In the genomic region with DNA sequence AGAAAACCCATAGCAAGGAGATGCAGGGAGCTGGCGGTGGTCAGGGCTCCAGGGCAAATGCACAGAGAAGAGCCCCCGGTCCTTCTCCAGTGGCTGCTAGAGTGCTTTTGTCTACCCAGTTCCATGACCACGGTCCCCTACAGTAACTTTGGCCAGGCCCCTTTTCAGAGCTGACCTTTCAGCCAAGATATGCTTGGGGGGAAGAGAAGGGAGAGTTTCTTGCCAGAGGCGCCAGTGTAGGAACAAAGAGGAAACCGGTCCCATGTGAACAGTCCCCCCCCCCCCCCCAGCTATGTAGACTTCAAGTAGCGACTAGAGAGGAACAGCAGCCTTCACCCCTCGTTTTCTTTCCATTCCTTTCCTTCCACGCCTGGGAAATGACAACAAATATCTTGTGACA, we compare ENCODE assay signal across 7 mouse cellular contexts. TPM values are rescaled to one million over a fixed set of nuclear protein-coding genes. Genes with fewer than 3 reads are reported as not detected.
DNase-seq lines count a peak whose midpoint lies in the region; ATAC-seq lines count a peak whose summit lies in the region.

No protein-coding gene starts in this region.

- intact Hi-C loops in left cerebral cortex, postnatal 4 days (cut with DNase I): no loop called here

- 5% methylated on average over 8 of the region's 8 CpGs for WGBS in forebrain, embryonic 10.5 days
- 13% methylated on average over 8 of the region's 8 CpGs for WGBS in intestine, embryonic 14.5 days
- 10% methylated on average over 8 of the region's 8 CpGs for WGBS in midbrain, embryonic 13.5 days

- peak overlapping the region; percentile 67; the same call in 1 of the 2 replicates for H3K27ac ChIP-seq in forebrain, embryonic 10.5 days
- H3K27ac ChIP-seq in intestine, embryonic 14.5 days (ENCODE audit: low read depth): no peak overlapping the region
- H3K27ac ChIP-seq in midbrain, embryonic 13.5 days: no peak overlapping the region

- H3K9ac ChIP-seq in intestine, embryonic 14.5 days (ENCODE audit: low read length): no peak overlapping the region
- 0 out of 2 replicates have a peak overlapping the region, but pooled peaks have one; percentile 16 for H3K9ac ChIP-seq in midbrain, embryonic 13.5 days (replicated peaks)

- ATAC-seq in intestine, embryonic 14.5 days (replicated peaks; ENCODE audit: low FRiP score, low TSS enrichment, low read depth): no peak
- ATAC-seq in midbrain, embryonic 13.5 days: no peak
- ATAC-seq in megakaryocyte progenitor cell, adult 5-6 weeks (replicated peaks; ENCODE audit: poor library complexity): no peak

- H3K4me1 ChIP-seq in forebrain, embryonic 10.5 days: peaks cover 37% of the 10 kb centered on the region
- peaks cover 2% of the 10 kb centered on the region; the same call in 1 of the 2 replicates for H3K4me1 ChIP-seq in intestine, embryonic 14.5 days (replicated peaks; ENCODE audit: control insufficient read depth, insufficient read depth, low read length)
- peaks cover 18% of the 10 kb centered on the region for H3K4me1 ChIP-seq in midbrain, embryonic 13.5 days (replicated peaks)

- no peaks in the 10 kb centered on the region for H3K36me3 ChIP-seq in forebrain, embryonic 10.5 days (replicated peaks)
- no peaks in the 10 kb centered on the region for H3K36me3 ChIP-seq in intestine, embryonic 14.5 days (ENCODE audit: control insufficient read depth, insufficient read depth, low read length)
- no peaks in the 10 kb centered on the region for H3K36me3 ChIP-seq in midbrain, embryonic 13.5 days

- peak overlapping the region; percentile 77 for H3K4me3 ChIP-seq in forebrain, embryonic 10.5 days
- peak overlapping the region; percentile 49 for H3K4me3 ChIP-seq in intestine, embryonic 14.5 days (ENCODE audit: low read depth, low read length)
- H3K4me3 ChIP-seq in midbrain, embryonic 13.5 days (replicated peaks): peak overlapping the region; percentile 72

- DNase-seq in embryo, embryonic 11 days: peak; percentile 20
- DNase-seq in forebrain, embryonic 10.5 days (ENCODE audit: extremely low spot score, low spot score): no peak
- no peak for DNase-seq in intestine, embryonic 14.5 days (ENCODE audit: low spot score)
- DNase-seq in adrenal gland, postnatal 10 days: no peak
- no peak for DNase-seq in left cerebral cortex, postnatal 4 days

- peak overlapping the region; percentile 75 for H3K4me2 ChIP-seq in intestine, embryonic 14.5 days (ENCODE audit: low read length)
- peak overlapping the region; percentile 99 for H3K4me2 ChIP-seq in midbrain, embryonic 13.5 days (replicated peaks)

- H3K9me3 ChIP-seq in forebrain, embryonic 10.5 days: no peaks in the 10 kb centered on the region; the same call in 1 of the 2 replicates
- no peaks in the 10 kb centered on the region for H3K9me3 ChIP-seq in intestine, embryonic 14.5 days (ENCODE audit: control insufficient read depth, low read length)
- H3K9me3 ChIP-seq in midbrain, embryonic 13.5 days: 0 out of 2 replicates have a peak, but pooled peaks cover 3% of the 10 kb centered on the region

- H3K27me3 ChIP-seq in forebrain, embryonic 10.5 days (ENCODE audit: poor library complexity, severe bottlenecking): peaks cover 91% of the 10 kb centered on the region
- peaks cover 51% of the 10 kb centered on the region for H3K27me3 ChIP-seq in intestine, embryonic 14.5 days (replicated peaks; ENCODE audit: control insufficient read depth, insufficient read depth, low read length)
- H3K27me3 ChIP-seq in midbrain, embryonic 13.5 days: peaks cover 77% of the 10 kb centered on the region

RNA-seq across cellular contexts. Expression of a gene that starts 0.8 kb away (rescaled TPM):
- polyA plus RNA-seq in forebrain, embryonic 10.5 days (2016; fragmentation: Nextera tagmentation; extraction: Ambion mirVana): 24.3 and 25.9 TPM in 2 replicates
- polyA plus RNA-seq in intestine, embryonic 14.5 days (2014; fragmentation: Nextera tagmentation; extraction: Ambion mirVana): 30.0 and 32.2 TPM in 2 replicates
- polyA plus RNA-seq in midbrain, embryonic 13.5 days (2015; fragmentation: Nextera tagmentation; extraction: Ambion mirVana): 19.4 and 22.1 TPM in 2 replicates
- total RNA-seq in adrenal gland, postnatal 10 days (2021): 100 to 1,000 TPM in 1 of 2 experiments, 10 to 100 TPM in 1; 93.4 to 107 TPM
- 0.02 and 0.10 TPM in 2 replicates for total RNA-seq in megakaryocyte progenitor cell, adult 5-6 weeks (2015)
- total RNA-seq in megakaryocyte progenitor cell, adult 5-6 weeks (2017): not detected in 2 replicates
- 10 to 100 TPM; 27.7 to 28.4 TPM for total RNA-seq in left cerebral cortex, postnatal 4 days (2021)

Comparison
In these comparisons a context has a peak if more than half of its experiments do, and no peak if none do; other contexts are left out.
1. RNA of a gene that starts 0.8 kb away (total RNA-seq): 93.4 to 107 TPM in adrenal gland, postnatal 10 days and 27.7 to 28.4 TPM in left cerebral cortex, postnatal 4 days; 0.02 to 0.10 TPM in megakaryocyte progenitor cell, adult 5-6 weeks; every median in the first group is over 10 times any median in the second.
2. Peak in every context shown above with its lines, with median percentiles within 50 percentile points of each other: H3K4me3 ChIP-seq.